Mouse (Mus musculus) Patski (cell line): ENCODE data around the gene Cntf. TPM values are rescaled to one million over a fixed set of nuclear protein-coding genes. Genes with fewer than 3 reads are reported as not detected.
A peak's percentile ranks its signal among the peaks of the same experiment; 100 is the strongest.

Experiments
- ATAC-seq: fragments of 100-300 bp; one replicate; pipeline ENCODE4 v1.8.0; 2021
- CTCF ChIA-PET: fragments of 350-600 bp; sonication (Branson Sonifier 250); formaldehyde crosslinking; loops from one replicate; lab custom pipeline; 2022; ENCODE audit warnings: inconsistent platforms; lab: Charles Lee
- POLR2A ChIA-PET: fragments of 350-600 bp; sonication (Branson Sonifier 250); formaldehyde crosslinking; loops from one replicate; lab custom pipeline; 2022; ENCODE audit warnings: antibody characterized with exemption, inconsistent platforms; lab: Charles Lee
- DNase-seq: peaks from one replicate; pipeline ENCODE4 v3.0.0-alpha.2; 2011; ENCODE audit warnings: low read depth, low spot score
- H3K27me3 ChIP-seq: fragments of 371-371 bp; one replicate; pipeline ENCODE4 v1.5.1; 2021
- CTCF ChIP-seq: fragments of 100-300 bp; IDR thresholded peaks from one replicate; pipeline ENCODE4 v1.5.1; 2021
- in situ Hi-C: fragments of 300-500 bp; cut with MboI; formaldehyde crosslinking; loops from 3 replicates; pipeline ENCODE4 v1.11.1; 2018; ENCODE audit warnings: low pct_unique_long_range_greater_than_20kb, mixed read lengths
- polyA plus RNA-seq: library from polyadenylated mRNA; unstranded; gene quantifications from one replicate; pipeline ENCODE4 v1.2.3, GENCODE M21; 2021

Cntf gene
- polyA plus RNA-seq: 59.9 TPM

GRCm38 (mm10) chr19:12765308-12765707 lies at the start of gene Cntf:
Gene Cntf, minus strand, starts transcription at chr19:12765632.
- H3K27me3 ChIP-seq: no peaks in the 10 kb centered on the region
- in situ Hi-C loops: no loop called here
- ChIA-PET CTCF (interaction anchor here (1.0 to 1.4 kb wide), 2 partner anchors 28 to 168 kb away, joined by 4 read pairs; no protein-coding TSS in a partner anchor), POLR2A (interaction anchor here (0.8 kb wide), 1 partner anchor 15 kb away, joined by 3 read pairs; no protein-coding TSS in a partner anchor)
- DNase-seq (peak; percentile 66), ATAC-seq (peak; percentile 71)
- no peak for TF ChIP-seq CTCF

- POLR2A ChIA-PET: no interaction called here
- CTCF ChIA-PET: interaction anchor here (0.9 to 1.5 kb wide), 3 partner anchors 10 to 304 kb away, joined by 3 read pairs; no protein-coding TSS in a partner anchor
- no peak for ATAC-seq
- in situ Hi-C loops: no loop called here
- no peak for TF ChIP-seq CTCF
- peaks cover 4% of the 10 kb centered on the region for H3K27me3 ChIP-seq
- DNase-seq: no peak
Observed at GRCm38 (mm10) chr19:12813883-12814282, 48.5 kb upstream of the Cntf start.

- H3K27me3 ChIP-seq: peaks cover 4% of the 10 kb centered on the region
- ATAC-seq (no peak), DNase-seq (no peak)
- TF ChIP-seq CTCF: no peak
- CTCF ChIA-PET: interaction anchor here (0.8 to 1.6 kb wide), 5 partner anchors 11 to 303 kb away, joined by 3 read pairs; no protein-coding TSS in a partner anchor
- POLR2A ChIA-PET: no interaction called here
- in situ Hi-C loops: no loop called here
Observed at GRCm38 (mm10) chr19:12812644-12813364, 47.4 kb upstream of the Cntf start.

GRCm38 (mm10) chr19:12806214-12806613 lies 40.8 kb upstream of the Cntf start:
- POLR2A ChIA-PET: no interaction called here
- ATAC-seq (no peak), DNase-seq (no peak)
- no peak for TF ChIP-seq CTCF
- CTCF ChIA-PET: interaction anchor here (0.6 to 2.1 kb wide), 4 partner anchors 14 to 251 kb away, joined by 3 to 5 read pairs (median 4); partner anchors contain the start of gene Gm4952
- H3K27me3 ChIP-seq: no peaks in the 10 kb centered on the region
- in situ Hi-C loops: no loop called here

- TF ChIP-seq CTCF: no peak
- ATAC-seq (no peak), DNase-seq (no peak)
- in situ Hi-C loops: no loop called here
- ChIA-PET CTCF (interaction anchor here (1.4 to 2.1 kb wide), 3 partner anchors 206 to 250 kb away, joined by 3 to 5 read pairs (median 4); partner anchors contain the start of gene Gm4952), POLR2A (no interaction called here)
- no peaks in the 10 kb centered on the region for H3K27me3 ChIP-seq
Observed at GRCm38 (mm10) chr19:12805730-12806129, 40.3 kb upstream of the Cntf start.

- ATAC-seq (no peak), DNase-seq (no peak)
- in situ Hi-C loops: loop anchor here (5.0 kb wide), 2 partner anchors 212 to 287 kb away; no protein-coding TSS in a partner anchor
- POLR2A ChIA-PET: no interaction called here
- no peak for TF ChIP-seq CTCF
- CTCF ChIA-PET: no interaction called here
- H3K27me3 ChIP-seq: no peaks in the 10 kb centered on the region
Observed at GRCm38 (mm10) chr19:12804237-12804636, 38.8 kb upstream of the Cntf start.

GRCm38 (mm10) chr19:12802830-12803229 lies 37.4 kb upstream of the Cntf start:
- in situ Hi-C loops: loop anchor here (5.0 kb wide), 2 partner anchors 211 to 286 kb away; no protein-coding TSS in a partner anchor

GRCm38 (mm10) chr19:12801046-12801445 lies 35.6 kb upstream of the Cntf start:
- POLR2A ChIA-PET: interaction anchor here (0.6 kb wide), 1 partner anchor 164 kb away, joined by 4 read pairs; no protein-coding TSS in a partner anchor
- CTCF ChIA-PET: interaction anchor here (1.2 to 2.2 kb wide), 3 partner anchors 19 to 205 kb away, joined by 4 to 7 read pairs (median 7); no protein-coding TSS in a partner anchor
- in situ Hi-C loops: loop anchor here (5.0 kb wide), 2 partner anchors 209 to 284 kb away; no protein-coding TSS in a partner anchor
- DNase-seq: no peak
- no peak for ATAC-seq
- no peaks in the 10 kb centered on the region for H3K27me3 ChIP-seq
- TF ChIP-seq CTCF: no peak

More at GRCm38 (mm10) chr19:12802830-12803229, 37.4 kb upstream of the Cntf start:
- no peak for DNase-seq
- H3K27me3 ChIP-seq: no peaks in the 10 kb centered on the region
- CTCF ChIA-PET: interaction anchor here (2.2 kb wide), 1 partner anchor 207 kb away, joined by 7 read pairs; no protein-coding TSS in a partner anchor
- no peak for ATAC-seq
- POLR2A ChIA-PET: no interaction called here
- no peak for TF ChIP-seq CTCF

- no peak for DNase-seq
- H3K27me3 ChIP-seq: no peaks in the 10 kb centered on the region
- in situ Hi-C loops: loop anchor here (5.0 kb wide), 2 partner anchors 208 to 283 kb away; no protein-coding TSS in a partner anchor
- TF ChIP-seq CTCF: no peak
- POLR2A ChIA-PET: no interaction called here
- CTCF ChIA-PET: interaction anchor here (1.6 to 2.2 kb wide), 2 partner anchors 19 to 205 kb away, joined by 7 read pairs; no protein-coding TSS in a partner anchor
- ATAC-seq: no peak
Observed at GRCm38 (mm10) chr19:12800621-12801020, 35.2 kb upstream of the Cntf start.

GRCm38 (mm10) chr19:12799081-12799480 lies 33.6 kb upstream of the Cntf start:
- ATAC-seq: no peak
- POLR2A ChIA-PET: interaction anchor here (1.2 kb wide), 1 partner anchor 203 kb away, joined by 3 read pairs; no protein-coding TSS in a partner anchor
- H3K27me3 ChIP-seq: no peaks in the 10 kb centered on the region
- no peak for DNase-seq
- no peak for TF ChIP-seq CTCF
- CTCF ChIA-PET: interaction anchor here (0.9 to 3.8 kb wide), 6 partner anchors 11 to 281 kb away, joined by 3 to 30 read pairs (median 3); no protein-coding TSS in a partner anchor
- in situ Hi-C loops: loop anchor here (10.0 to 25.0 kb wide), 2 partner anchors 784 to 1012 kb away; no protein-coding TSS in a partner anchor
